Mouse (Mus musculus) thymus, postnatal 36 days (tissue): Measurements from ENCODE around the gene Gm4498.
"Not testable (repeated sequence)": the region's sequence is repeated elsewhere in the genome, so short reads cannot be mapped to it uniquely, and the experiment has no call there.

ENCODE experiments used
- DNase-seq, 2 experiments: peaks; one replicate each; pipeline ENCODE4 v3.0.0; 2022; ENCODE audit warnings: mixed read lengths in 2 of 2

The Gm4498 gene

DNA sequence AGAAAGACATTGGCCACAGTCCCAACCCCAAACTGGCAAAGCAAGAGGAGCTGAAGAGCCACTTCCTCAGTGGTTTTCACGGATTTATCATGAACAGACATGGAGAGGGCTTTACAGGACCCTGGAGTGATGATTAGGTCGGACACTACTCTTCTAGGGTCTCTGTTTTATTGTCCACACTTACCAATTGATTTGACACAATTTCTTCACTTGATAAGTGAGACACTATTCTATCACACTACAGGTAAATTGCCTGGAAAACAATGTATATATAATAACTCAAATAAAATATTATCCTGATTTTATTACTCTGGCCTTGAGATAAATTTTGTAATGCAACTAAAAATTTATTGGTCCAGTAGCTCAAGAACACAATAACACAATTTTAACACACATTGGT, at the start of gene Gm4498:
Gm4498 (minus strand) TSS at position 101 of the 400 bp plus-strand sequence.
- DNase-seq: not testable (repeated sequence)

DNA sequence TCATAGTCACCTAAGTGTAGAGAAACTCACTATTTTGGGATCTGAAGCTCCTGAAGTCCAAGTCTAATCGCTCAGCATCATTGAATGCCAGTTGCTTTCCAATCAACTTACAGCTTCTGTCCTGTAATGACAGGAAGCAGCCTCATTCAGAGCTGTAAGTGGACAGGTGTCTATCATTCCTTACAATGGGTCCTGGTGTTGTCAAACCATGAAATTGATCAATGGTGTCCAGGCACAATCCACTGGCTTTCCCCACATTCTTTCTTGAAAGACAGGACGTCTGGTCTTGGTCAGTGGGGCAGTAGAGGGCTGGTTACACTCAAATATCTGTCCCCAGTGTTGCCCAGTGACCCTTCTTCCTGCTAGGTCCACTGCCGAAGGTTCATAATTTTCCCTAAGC, 29.1 kb upstream of the Gm4498 start, which contains the start of gene Gm5890:
Gm5890 (minus strand) TSS at position 101 of the 400 bp plus-strand sequence.
- not testable (repeated sequence) for DNase-seq

DNA sequence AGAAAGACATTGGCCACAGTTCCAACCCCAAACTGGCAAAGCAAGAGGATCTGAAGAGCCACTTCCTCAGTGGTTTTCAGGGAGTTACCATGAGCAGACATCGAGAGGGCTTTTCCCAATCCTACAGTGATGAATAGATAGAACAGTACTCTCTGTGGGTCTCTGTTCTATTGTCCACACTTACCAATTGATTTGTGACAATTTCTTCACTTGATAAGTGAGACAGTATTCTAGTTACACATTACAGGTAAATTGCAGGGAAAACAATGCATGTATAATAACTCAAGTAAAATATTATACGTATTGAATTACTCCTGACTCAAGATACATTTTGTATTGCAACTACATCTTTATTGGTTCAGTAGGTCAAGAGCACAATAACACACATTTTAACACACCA, 28.1 kb downstream of the Gm4498 start, which contains the start of gene Gm6164:
Gm6164 (minus strand) TSS at position 101 of the 400 bp plus-strand sequence.
- DNase-seq: not testable (repeated sequence)

DNA sequence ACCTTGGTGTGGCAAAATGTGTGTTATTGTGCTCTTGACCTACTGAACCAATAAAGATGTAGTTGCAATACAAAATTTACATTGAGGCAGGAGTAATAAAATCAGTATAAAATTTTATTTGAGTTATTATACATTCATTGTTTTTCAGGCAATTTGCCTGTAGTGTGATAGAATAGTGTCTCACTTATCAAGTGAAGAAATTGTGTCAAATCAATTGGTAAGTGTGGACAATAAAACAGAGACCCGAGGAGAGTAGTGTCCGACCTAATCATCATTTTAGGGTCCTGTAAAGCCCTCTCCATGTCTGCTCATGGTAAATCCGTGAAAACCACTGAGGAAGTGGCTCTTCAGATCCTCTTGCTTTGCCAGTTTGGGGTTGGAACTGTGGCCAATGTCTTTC, 40.2 kb downstream of the Gm4498 start, which contains the start of gene Vmn1r95:
Vmn1r95 (plus strand) TSS at position 301 of the 400 bp plus-strand sequence.
- not testable (repeated sequence) for DNase-seq
